Mouse (Mus musculus) T-helper 1 cell (primary cell): ENCODE data around the gene Adad1.

Experiments
- in situ Hi-C: fragments of 300-600 bp; cut with MboI, MseI; formaldehyde crosslinking; loops from one replicate; pipeline ENCODE4 v1.15.1; 2025; ENCODE audit warnings: high pct_unique_total_duplicates

The Adad1 gene

GRCm38 (mm10) chr3:37063406-37063805, at the start of gene Adad1:
Gene Adad1, plus strand, starts transcription at chr3:37063527.
- in situ Hi-C loops, result no loop called here

GRCm38 (mm10) chr3:37037979-37038378, 25.3 kb upstream of the Adad1 start:
- in situ Hi-C loops, result no loop called here

GRCm38 (mm10) chr3:37039811-37040210, 23.5 kb upstream of the Adad1 start:
- in situ Hi-C loops, result no loop called here

GRCm38 (mm10) chr3:37051491-37051890, 11.8 kb upstream of the Adad1 start:
- in situ Hi-C loops, result no loop called here

- in situ Hi-C loops, result no loop called here
These were observed 9.9 kb downstream of the Adad1 start for GRCm38 (mm10) chr3:37073211-37073610.

GRCm38 (mm10) chr3:37084860-37085259, 21.5 kb downstream of the Adad1 start:
- in situ Hi-C loops, result no loop called here

GRCm38 (mm10) chr3:37090721-37091120, 27.4 kb downstream of the Adad1 start:
- in situ Hi-C loops, result no loop called here

- in situ Hi-C loops, result loop anchor here (10.0 to 25.0 kb wide), 2 partner anchors 149 to 537 kb away; no protein-coding TSS in a partner anchor
These were observed 62.3 kb downstream of the Adad1 start, which contains the start of gene Il2 for GRCm38 (mm10) chr3:37125655-37126054. Gene Il2, minus strand, starts transcription at chr3:37125959.

GRCm38 (mm10) chr3:37126162-37126561, 62.8 kb downstream of the Adad1 start:
- in situ Hi-C loops, result loop anchor here (10.0 to 25.0 kb wide), 2 partner anchors 149 to 536 kb away; no protein-coding TSS in a partner anchor

GRCm38 (mm10) chr3:37128269-37128668, 64.9 kb downstream of the Adad1 start:
- in situ Hi-C loops, result loop anchor here (10.0 to 25.0 kb wide), 2 partner anchors 147 to 534 kb away; no protein-coding TSS in a partner anchor

- in situ Hi-C loops, result loop anchor here (10.0 to 25.0 kb wide), 2 partner anchors 146 to 533 kb away; no protein-coding TSS in a partner anchor
These were observed 65.7 kb downstream of the Adad1 start for GRCm38 (mm10) chr3:37129063-37129462.

- in situ Hi-C loops, result loop anchor here (10.0 to 25.0 kb wide), 2 partner anchors 48 to 525 kb away; no protein-coding TSS in a partner anchor
These were observed 73.9 kb downstream of the Adad1 start for GRCm38 (mm10) chr3:37137231-37137630.

GRCm38 (mm10) chr3:37139192-37139591, 75.9 kb downstream of the Adad1 start:
- in situ Hi-C loops, result loop anchor here (10.0 to 25.0 kb wide), 2 partner anchors 46 to 523 kb away; no protein-coding TSS in a partner anchor

- in situ Hi-C loops, result loop anchor here (25.0 kb wide), 1 partner anchor 522 kb away; no protein-coding TSS in a partner anchor
These were observed 77.0 kb downstream of the Adad1 start for GRCm38 (mm10) chr3:37140168-37140906.

GRCm38 (mm10) chr3:37141827-37142226, 78.5 kb downstream of the Adad1 start:
- in situ Hi-C loops, result loop anchor here (25.0 kb wide), 1 partner anchor 520 kb away; no protein-coding TSS in a partner anchor

- in situ Hi-C loops, result loop anchor here (25.0 kb wide), 1 partner anchor 517 kb away; no protein-coding TSS in a partner anchor
These were observed 81.7 kb downstream of the Adad1 start for GRCm38 (mm10) chr3:37144979-37145378.

- in situ Hi-C loops, result loop anchor here (25.0 kb wide), 1 partner anchor 516 kb away; no protein-coding TSS in a partner anchor
These were observed 83.1 kb downstream of the Adad1 start for GRCm38 (mm10) chr3:37146406-37146805.

- in situ Hi-C loops, result loop anchor here (25.0 kb wide), 1 partner anchor 515 kb away; no protein-coding TSS in a partner anchor
These were observed 83.5 kb downstream of the Adad1 start for GRCm38 (mm10) chr3:37146810-37147209.

GRCm38 (mm10) chr3:37152274-37152673, 88.9 kb downstream of the Adad1 start:
- in situ Hi-C loops, result no loop called here

- in situ Hi-C loops, result no loop called here
These were observed 89.7 kb downstream of the Adad1 start for GRCm38 (mm10) chr3:37153004-37153403.

- in situ Hi-C loops, result no loop called here
These were observed 91.1 kb downstream of the Adad1 start for GRCm38 (mm10) chr3:37154396-37154795.

GRCm38 (mm10) chr3:37157082-37157481, 93.8 kb downstream of the Adad1 start:
- in situ Hi-C loops, result loop anchor here (5.0 kb wide), 1 partner anchor 45 kb away; no protein-coding TSS in a partner anchor
